Mouse (Mus musculus) kidney, adult 11 months (tissue): Measurements from ENCODE around the gene Dnajc7.
"Not testable (repeated sequence)": the region's sequence is repeated elsewhere in the genome, so short reads cannot be mapped to it uniquely, and the experiment has no call there.

ENCODE experiments used
- DNase-seq: peaks from one replicate; pipeline ENCODE4 v3.0.0; 2022

Dnajc7 gene

GRCm38 (mm10) chr11:100616332-100616731 is 3.6 kb downstream of the Dnajc7 start:
- no peak for DNase-seq

DNA sequence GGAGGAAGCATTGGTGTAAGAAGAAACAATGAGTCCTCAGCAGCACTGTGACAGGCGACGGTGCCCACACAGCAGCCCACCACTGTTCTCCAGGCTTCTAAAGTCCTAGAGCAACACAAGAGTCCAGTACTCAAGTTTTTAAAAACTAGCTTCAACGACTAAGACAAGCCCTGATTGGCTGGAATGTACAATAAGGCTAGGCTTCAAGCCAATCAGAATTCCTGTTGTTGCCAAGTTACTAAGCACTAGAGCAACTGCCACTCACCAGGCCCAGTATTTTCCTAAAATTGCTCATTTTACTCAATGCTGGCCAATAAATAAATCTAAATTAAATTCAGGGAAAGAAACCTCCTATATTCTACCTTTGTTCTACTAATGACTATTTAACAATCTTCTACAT is 6.7 kb downstream of the Dnajc7 start:
- no peak for DNase-seq

DNA sequence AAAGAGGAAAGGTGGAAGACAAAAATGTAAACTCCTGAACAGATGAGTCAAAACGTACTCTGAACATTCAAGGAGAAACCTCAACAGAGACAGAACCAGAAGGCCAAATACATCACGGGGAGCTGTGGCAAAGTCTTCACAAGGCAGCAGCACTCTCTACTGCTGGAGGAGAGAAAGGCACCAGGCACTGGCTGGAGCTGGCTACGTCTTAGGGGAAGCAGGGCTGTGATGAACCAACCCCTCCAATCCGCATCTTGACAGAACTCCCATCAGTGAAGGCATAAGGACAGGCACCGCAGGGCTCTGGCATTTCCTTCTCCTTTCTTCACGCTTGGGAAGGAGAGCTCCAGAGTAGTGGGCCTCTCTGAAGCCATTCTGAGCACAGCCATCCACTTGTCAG is 8.3 kb downstream of the Dnajc7 start:
- DNase-seq = no peak

- DNase-seq = peak; percentile 55
Observed at GRCm38 (mm10) chr11:100609997-100610680, 9.8 kb downstream of the Dnajc7 start.

- no peak for DNase-seq
Observed at GRCm38 (mm10) chr11:100609355-100609996, 10.5 kb downstream of the Dnajc7 start.

DNA sequence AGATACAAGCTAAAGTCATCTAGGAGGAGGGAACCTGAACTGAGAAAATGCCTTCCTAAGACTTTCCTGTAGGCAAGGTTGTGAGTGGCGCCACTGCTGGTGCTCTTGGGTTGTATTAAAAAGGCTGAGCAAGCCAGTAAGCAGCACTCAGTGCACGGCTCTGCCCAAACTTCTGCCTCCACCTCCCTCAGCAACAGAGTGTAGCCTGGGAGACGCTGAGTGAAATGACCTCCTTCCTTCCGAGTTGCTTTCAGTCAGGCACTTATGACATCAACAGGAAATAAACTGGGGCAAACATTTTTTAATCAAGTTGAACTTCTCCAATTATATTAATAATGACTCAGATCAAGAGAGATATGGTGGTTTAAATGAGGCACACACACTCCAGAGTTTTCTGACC is 11.2 kb downstream of the Dnajc7 start:
- no peak for DNase-seq

GRCm38 (mm10) chr11:100607121-100607520 is 12.8 kb downstream of the Dnajc7 start:
- DNase-seq = no peak

DNA sequence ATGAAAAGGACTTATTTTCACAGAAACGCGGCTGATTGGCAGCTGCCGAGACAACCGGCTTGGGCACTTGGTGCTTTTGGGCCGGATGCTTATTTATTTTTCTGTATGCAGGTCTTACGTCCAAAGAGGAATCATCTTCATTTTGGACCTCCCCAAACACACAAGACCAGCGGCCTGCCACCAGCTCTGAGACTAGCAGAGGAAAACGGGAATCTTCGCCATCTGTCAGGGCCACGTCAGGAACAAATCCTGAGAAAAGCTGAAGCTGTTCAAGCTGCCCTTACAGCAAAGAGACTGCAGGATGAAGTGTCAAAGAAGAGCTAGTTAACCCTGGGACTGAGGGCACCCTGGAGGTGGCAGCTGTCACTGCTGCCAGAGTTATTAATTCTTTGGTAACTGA is 14.5 kb downstream of the Dnajc7 start:
- no peak for DNase-seq

- DNase-seq = no peak
Observed at GRCm38 (mm10) chr11:100604321-100605005, 15.5 kb downstream of the Dnajc7 start.

DNA sequence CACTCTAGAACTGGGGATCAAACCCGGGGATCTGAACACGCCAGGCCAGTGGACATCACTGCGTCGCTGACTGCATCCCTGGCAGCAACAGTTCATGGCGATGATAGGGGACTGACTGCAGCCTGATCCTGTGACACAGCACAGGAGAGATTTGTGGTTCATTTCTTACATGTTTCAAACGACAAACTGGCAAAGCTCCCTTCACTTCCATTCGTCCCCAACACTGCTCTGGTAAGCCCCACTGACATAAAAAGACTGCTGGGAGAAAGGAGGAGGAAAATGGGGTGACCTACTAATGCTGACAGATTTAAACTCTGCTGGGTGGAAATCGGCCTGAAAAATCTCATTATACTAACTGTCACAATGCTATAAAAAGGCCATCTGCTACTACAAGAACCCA is 16.2 kb downstream of the Dnajc7 start:
- no peak for DNase-seq

DNA sequence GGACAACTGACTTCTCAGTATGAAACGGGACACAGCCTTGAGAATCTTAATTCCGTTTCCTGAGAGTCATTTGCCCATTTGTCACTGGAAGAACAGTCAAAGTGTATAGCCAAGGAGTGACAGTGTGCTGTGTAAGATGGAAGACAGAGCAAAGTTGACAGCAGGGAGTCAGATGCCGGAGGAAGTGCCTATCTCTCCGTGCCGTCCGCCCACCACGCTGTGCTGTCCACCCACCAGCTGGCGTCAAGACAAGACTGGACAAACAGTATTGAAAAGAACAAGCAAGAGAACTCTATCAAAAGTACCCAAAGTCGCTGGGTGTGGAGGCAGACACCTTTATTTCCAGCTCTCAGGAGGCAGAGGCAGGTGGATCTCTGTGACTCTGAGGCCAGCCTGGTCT is 16.8 kb downstream of the Dnajc7 start:
- no peak for DNase-seq

DNA sequence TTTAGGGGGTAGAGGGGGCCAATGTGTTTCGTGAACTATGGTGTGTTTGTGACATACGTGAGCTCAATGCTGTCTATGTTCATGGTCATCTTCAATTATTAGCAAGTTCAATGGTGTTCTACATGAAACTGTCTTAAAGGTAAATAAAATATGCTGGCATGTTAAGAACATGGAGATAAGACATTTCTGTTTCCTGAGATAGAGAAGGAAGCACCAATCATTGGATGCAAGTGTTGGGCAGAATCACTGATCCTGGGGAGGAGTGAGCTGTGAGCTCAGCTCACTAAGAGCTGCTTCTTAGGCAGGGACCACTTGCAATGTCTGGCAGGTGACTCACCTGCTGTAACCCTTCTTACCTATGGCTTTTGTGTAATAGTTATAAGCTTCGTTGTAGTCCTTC is 18.6 kb downstream of the Dnajc7 start:
- DNase-seq = no peak

GRCm38 (mm10) chr11:100598074-100598473 is 21.9 kb downstream of the Dnajc7 start:
- no peak for DNase-seq

GRCm38 (mm10) chr11:100595533-100595932 is 24.4 kb downstream of the Dnajc7 start:
- DNase-seq = no peak

DNA sequence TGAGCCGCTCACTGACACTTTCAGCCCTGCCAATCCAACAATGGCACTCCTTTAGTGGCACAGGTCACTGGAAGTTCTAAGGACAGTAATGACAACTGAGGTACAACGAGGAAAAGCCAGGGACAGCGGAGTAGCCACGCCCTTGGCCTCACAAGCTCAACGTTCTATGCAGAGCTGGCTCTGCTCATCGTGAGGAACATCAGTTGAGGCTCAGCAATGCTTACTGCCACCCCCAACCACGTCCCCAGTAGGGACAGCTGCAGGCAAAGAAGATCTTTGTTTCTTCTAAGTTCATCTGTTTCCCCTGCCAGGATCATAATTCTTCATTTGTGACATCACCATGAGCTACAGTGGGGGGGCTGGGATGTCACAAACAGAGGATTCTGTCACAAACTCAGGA is 25.4 kb downstream of the Dnajc7 start:
- no peak for DNase-seq

DNA sequence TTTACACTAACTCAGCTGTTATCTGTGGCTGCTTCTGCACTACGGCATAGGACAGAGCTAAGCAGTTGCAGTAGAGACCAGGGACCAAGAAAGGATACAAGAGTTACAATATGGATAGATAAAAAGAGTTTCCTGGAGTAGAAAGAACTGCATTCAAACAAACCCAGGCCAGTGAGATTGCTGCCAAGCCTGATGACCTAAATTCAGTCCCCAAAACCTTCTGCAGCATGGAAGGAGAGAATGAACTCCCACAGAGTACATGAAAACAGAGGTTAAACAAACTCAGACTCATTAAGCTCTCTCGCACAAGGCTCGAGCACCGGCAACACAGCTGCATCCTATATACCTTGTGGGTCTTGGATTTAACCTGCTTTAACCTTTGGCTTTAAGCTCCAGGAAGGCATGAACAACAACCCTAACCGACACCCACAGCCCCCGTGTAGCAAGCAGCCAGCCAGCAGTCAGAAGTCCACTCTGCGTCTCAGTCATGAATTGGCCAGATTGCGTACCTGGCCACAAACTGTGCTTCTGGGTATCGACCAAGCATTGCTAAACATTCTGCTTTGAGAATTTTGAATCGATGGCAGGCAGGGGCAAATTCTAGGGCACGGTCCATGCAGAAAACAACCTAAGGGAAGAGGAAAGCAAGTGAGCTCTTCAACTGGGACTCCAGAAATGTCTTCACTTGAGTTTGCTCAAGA is 27.5 kb downstream of the Dnajc7 start:
- DNase-seq = no peak

GRCm38 (mm10) chr11:100588462-100588861 is 31.5 kb downstream of the Dnajc7 start:
- DNase-seq = no peak

GRCm38 (mm10) chr11:100585148-100585547 is 34.8 kb downstream of the Dnajc7 start:
- DNase-seq = no peak

DNA sequence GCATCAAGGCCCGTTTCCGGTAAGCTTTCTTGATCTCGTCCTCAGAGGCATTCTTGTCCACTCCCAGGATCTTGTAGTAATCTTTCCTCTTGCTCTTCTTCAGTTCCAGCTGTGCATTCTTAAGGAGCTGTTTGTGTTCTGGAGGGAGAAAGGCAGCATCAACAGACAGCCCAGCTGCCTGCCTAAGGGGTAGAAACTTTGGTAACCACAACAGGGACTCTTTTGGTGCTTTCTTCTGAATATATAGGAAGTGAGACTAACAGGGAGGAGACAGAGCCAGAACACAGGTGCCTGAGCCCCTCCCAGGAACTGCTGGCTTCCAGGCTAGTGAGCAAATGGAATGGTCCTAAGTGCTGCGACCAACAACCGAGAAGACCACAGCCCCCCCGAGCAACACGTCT is 35.4 kb downstream of the Dnajc7 start:
- DNase-seq = no peak

DNA sequence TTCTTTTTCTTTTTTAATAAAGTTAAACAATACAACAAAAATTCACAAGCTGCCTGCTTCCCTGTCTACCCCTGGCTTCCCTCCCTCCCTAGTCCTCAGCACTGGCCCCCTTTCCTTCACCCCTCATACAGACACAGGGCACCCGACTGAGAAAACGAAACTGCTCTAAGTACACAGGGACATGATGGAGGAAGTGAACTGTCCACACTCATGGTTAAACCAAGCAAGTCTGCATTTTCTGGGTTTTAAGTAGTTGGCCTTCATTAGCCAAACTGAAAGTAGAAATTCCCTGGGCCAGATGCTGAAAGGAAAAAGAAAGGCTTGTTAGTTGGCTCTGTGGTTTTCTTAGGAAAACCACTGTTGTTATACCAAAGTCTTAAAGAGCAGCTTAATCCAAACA is 37.1 kb downstream of the Dnajc7 start:
- no peak for DNase-seq

DNA sequence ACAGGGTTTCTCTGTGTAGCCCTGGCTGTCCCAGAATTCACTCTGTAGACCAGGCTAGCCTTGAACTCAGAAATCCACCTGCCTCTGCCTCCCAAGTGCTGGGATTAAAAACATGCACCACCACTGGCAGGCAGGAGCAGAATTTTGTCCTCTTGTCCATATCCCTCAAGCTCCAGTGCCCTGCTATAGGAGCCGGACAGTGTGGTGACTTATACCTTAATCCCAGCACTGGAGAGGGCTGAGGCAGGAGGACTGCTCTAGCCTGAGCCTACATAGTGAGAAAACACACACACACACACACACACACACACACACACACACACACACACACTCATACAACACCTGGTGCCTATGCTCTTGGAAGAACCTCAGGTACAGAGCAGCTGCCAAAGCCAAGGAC is 37.6 kb downstream of the Dnajc7 start:
- DNase-seq = not testable (repeated sequence)

GRCm38 (mm10) chr11:100581756-100582155 is 38.2 kb downstream of the Dnajc7 start:
- DNase-seq = no peak

DNA sequence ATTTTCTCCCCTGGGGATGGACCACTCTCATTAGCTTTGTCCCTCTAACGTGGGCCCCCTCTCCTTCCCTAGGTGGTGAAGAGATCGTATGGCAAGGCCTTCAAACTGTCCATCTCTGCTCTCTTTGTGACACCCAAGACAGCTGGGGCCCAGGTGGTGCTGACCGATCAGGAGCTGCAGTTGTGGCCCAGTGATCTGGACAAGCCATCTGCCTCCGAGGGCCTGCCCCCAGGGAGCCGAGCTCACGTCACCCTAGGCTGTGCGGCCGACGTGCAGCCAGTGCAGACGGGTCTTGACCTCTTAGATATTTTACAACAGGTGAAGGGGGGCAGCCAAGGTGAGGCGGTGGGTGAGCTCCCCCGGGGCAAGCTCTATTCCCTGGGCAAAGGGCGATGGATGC is 39.7 kb downstream of the Dnajc7 start:
- no peak for DNase-seq
